Mouse (Mus musculus) spleen, postnatal 14 days (tissue): Measurements from ENCODE around the gene Scd1.
A peak's percentile ranks its signal among the peaks of the same experiment; 100 is the strongest.

ENCODE experiments used
- DNase-seq, 2 experiments: peaks; one replicate each; pipeline ENCODE4 v3.0.0; 2021 to 2022; ENCODE audit warnings: low spot score in 2 of 2

Scd1 gene

DNA sequence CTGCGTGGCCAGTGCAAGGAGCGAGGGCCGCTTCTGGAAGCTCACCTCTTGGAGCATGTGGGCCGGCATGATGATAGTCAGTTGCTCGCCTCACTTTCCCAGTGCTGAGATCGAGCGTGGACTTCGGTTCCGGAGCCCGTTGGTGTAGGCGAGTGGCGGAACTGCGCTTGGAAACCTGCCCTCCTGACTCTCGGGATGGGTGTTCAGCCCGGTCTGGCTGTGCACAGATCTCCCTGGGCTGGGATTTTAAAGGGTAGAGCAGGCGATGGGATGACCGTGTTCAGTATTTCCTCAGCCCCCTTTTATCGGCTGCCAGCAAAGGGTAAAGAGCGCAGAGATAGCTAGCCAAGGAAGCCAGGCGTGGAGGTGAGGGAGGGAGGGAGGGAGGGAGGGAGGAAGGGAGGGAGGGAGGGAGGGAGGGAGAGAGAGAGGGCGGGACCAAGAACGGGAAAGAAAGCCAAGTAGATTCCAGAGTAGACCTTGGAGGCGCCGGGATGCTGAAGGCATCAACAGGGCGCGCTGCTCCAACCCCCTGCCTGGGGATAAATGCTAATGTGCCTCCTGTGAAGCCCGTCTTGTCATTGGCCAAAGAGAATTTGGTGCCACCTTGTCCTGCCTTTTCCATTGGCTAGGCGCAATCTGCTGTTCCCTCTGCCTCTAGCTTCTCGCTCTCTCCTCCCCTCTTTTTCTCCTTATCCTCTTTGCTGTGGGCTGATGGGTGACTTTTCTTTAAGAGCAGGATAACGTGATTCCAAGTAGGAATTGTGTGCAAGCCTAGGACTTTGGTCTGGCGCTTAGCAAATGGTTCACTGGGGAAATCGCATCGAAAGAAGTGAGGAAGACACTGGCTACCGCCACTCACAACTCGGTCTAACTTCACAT lies at the start of gene Scd1:
Scd1 (minus strand) TSS at position 539 of the 882 bp plus-strand sequence.
- peak; percentile 40 to 52 for DNase-seq

DNA sequence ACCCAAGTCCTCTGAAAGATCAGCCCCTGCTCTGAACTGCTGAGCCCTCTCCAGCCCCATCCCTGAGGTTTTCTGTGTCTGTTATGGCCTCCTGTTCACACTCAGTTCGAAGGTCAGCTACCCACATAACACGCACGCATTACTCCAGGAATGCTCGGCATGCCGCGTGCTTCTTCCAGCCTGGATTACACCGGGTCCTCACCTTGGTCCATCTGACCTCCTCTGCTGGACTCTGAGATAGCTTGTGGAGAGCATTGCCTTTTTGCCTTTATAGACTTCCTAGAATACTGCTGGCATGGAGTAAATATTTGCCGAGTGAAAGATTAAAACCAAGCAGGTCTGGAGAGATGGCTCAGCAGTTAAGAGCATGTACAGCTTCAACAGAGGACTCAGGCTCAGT lies 47.7 kb upstream of the Scd1 start:
- no peak for DNase-seq

GRCm38 (mm10) chr19:44454862-44455261 lies 47.2 kb upstream of the Scd1 start:
- DNase-seq: no peak

GRCm38 (mm10) chr19:44447927-44448326 lies 40.2 kb upstream of the Scd1 start:
- DNase-seq: no peak

GRCm38 (mm10) chr19:44445755-44446154 lies 38.1 kb upstream of the Scd1 start:
- DNase-seq: no peak

DNA sequence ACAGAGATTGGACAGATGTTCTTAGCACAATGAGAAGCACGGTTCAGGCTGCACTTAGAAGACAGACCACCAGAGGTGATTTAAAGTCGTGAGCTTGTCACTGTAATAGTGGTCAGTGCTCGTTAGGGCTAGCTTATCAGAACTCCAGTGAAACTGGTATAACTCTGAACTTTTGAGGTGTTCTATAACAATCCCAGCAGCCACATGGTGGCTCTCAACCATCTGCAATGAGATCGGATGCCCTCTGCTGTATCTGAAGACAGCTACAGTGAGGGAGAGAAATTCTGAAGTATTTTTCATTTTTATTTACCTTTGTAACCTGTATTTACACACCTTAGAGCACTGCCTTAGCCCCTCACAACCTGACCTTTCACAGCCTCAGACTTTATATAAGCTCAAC lies 31.6 kb upstream of the Scd1 start:
- no peak for DNase-seq

DNA sequence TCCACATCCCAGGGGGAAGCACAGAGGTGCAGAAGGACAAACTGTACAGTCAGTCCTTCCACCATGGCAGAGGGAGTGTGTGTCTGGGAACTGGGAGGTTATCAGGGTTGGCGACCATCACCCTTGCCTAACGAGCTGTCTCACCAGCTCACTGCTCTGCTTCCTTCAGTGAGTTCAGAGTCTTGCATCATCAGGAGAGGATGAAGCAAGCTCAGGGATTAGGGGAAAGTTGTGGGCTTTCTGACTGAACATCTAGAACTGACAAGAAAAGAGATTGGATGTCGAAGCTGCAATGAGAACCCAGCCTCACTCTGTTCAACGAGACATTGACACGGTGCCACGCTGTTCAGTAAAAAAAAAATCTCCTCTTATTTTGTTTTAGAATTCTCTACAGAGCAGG lies 30.3 kb upstream of the Scd1 start:
- DNase-seq: no peak

GRCm38 (mm10) chr19:44432084-44432483 lies 24.4 kb upstream of the Scd1 start:
- no peak for DNase-seq

GRCm38 (mm10) chr19:44427721-44428120 lies 20.0 kb upstream of the Scd1 start:
- no peak for DNase-seq

DNA sequence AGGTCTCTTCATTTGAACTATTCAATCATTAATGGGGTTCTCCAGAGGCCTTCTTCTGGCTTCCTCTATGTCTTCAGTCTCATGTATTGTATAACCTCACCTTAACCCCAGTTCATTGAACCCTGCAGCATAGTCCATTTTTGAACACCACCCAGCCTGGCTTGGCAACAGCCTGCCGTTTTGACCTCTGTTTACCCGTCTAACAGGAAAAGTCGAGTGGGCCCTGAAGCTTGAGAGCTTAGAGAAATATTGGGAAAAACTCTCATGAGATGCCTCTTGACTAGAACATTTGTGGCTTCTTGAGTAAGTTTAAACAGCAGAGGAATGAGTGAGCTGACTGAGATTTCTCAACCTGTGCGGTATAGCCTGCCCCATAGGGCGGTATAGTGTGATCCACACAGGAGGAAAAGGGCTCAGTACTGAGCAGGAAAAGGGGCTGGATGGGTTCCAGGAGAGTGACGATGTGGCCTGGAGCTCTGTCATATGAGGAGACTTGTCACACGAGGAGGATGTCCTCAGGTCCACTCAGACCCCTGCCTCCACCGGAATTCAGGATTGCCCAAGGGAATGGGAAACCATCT lies 14.5 kb upstream of the Scd1 start:
- no peak for DNase-seq

GRCm38 (mm10) chr19:44419530-44419929 lies 11.9 kb upstream of the Scd1 start:
- no peak for DNase-seq

- peak; percentile 63 to 78 for DNase-seq
Measured at GRCm38 (mm10) chr19:44418945-44419344, 11.3 kb upstream of the Scd1 start.

GRCm38 (mm10) chr19:44418544-44418943 lies 10.9 kb upstream of the Scd1 start:
- DNase-seq: no peak

GRCm38 (mm10) chr19:44418061-44418460 lies 10.4 kb upstream of the Scd1 start:
- DNase-seq: no peak

DNA sequence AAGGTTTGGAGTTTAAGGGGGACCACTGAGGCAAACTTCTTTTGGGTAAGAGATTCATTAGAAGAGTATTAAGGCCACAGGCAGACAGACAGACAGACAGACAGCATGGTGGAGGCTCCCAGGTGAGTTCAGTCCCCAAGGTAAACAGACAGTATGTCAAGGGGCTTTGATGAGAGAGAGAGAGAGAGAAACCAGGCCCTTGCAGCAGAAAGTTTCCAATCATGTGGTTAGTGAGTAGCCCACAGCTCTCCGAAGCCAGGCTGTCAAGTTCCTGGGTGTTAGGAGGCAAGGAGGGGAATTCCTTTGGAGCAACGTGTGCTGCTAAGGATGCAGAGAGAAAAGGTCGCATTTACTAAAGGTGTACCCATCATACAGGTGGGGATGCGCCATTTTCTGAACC lies 9.8 kb upstream of the Scd1 start:
- DNase-seq: no peak

DNA sequence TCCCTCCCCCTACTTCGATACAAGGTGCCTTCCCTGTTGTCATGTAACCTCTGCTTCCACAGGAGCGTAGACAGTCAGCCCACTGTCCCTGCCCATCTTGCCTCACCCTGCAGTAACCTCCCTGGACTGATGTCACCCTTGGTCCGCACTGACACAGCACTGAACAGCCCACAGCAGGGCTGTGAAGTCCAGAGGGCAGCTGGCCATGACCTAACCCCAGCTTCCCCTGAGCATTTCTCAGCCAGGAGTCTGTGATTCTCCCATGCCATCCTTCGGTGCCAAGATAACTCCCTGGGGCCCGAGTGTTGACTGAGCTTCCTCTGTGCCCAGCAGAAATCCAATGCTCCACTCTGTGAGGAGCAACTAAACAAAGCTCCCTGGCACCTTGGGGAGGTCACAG lies 8.6 kb upstream of the Scd1 start:
- no peak for DNase-seq

DNA sequence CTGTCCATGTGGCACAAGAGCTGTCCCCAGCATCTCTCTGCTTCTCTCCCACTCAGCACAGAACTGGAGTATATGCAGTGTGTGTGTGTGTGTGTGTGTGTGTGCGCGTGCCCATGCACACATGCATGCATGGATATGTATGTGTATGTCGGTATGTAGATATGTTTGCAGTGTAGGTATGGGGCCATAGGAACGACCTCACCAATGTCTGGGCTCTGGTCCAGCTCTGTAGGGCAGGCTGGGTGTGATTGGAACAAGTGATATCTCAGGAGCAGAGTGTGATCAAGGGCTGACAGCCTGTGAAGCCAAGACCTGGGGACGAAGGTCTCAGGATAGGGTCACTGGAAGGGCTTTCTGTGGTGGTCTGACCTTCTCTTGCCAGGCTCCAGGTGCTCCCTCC lies 7.8 kb upstream of the Scd1 start:
- no peak for DNase-seq

DNA sequence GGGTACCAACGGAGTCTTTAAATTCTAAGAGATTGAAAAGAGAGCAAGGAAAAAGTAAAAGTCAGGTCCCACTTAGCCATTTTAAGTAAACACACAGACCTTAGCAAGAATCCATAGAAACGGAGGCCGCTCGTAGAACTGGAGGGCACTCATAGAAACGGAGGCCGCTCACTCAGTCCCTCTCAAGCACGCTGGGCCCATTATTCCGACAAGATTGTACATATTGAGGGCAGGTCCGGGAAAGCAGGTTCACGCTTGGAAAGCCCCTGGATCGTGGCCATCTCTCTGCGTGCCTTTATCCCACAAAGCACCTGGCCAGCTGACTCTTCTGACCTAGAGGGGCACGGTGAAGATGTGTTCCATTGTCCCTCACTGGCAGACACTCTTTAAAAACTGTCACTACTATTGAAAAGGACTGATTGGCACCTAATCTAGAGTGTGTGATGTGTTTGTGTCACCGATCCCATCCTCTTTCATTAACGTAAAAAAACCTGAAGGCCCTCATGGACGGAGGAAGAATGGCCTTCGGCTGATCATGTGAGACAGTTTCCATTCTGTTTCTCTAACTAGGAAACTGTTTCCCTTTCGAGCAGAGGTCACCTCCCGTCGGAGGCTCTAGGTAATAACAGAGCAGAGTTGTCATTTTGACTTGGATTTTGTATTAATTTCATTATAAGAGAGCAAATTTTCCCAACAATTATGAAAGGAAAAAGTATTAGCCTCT lies 2.8 kb upstream of the Scd1 start:
- DNase-seq: no peak

GRCm38 (mm10) chr19:44408595-44408994 lies 916 bp upstream of the Scd1 start:
- no peak for DNase-seq

GRCm38 (mm10) chr19:44408223-44408545 lies 505 bp upstream of the Scd1 start:
- DNase-seq: peak; percentile 27 to 50

- no peak for DNase-seq
Measured at GRCm38 (mm10) chr19:44403546-44403945, 4.1 kb downstream of the Scd1 start.

DNA sequence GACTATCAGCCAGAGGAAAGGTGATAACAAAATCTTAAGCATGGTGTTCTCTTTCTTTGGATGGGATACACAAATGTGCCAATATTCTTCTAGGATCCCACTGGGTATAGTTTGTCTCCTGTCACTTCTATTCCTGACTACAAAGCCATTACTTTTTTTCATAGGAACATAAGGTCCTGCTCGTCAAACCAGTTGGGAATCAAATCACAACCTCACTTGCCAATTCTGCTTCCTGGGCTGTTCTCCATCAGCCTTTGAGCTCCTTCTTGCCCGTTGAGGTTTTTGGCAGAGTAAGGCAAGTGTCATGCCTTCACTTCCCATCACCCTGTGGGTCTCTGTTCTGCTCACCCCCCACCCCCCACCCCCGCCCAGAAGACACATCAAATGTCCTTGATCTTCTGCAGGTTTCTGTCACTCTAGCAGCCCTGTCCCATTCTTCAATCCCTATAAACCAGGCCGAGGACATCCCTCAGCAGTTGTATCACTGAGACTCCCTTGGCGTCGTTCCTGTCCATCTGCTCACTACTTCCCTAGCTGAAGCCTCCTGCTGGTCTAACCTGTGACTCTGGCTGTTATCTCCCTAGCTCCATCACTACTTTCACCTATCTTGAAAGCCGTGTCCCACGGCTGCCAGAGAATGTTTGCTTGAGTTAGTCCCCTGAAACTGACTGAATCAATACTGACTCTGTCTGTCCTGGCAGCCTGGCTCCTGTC lies 7.0 kb downstream of the Scd1 start:
- DNase-seq: no peak
